Mouse (Mus musculus): ENCODE data around the gene C4b. TPM values are rescaled to one million over a fixed set of nuclear protein-coding genes. Genes with fewer than 3 reads are reported as not detected.

Gene C4b
- polyA plus RNA-seq, 2 experiments = 2.9 to 4.8 TPM

- H3K27ac ChIP-seq = no peak overlapping the region
- no peak overlapping the region for H3K4me2 ChIP-seq (ENCODE audit: low read depth)
- DNase-seq (ENCODE audit: low read depth in 3 of 3, low spot score in 3 of 3) (no peak), ATAC-seq (ENCODE audit: insufficient read depth) (no peak)
- no peaks in the 10 kb centered on the region for H3K36me3 ChIP-seq (replicated peaks; ENCODE audit: control insufficient read depth, insufficient read depth, low read depth)
- WGBS (ENCODE audit: insufficient replicate concordance) = 50% methylated on average over 28 of the region's 28 CpGs
- H3K9me3 ChIP-seq (ENCODE audit: control insufficient read depth, low read length) = no peaks in the 10 kb centered on the region
- TF ChIP-seq EP300 (IDR thresholded peaks at IDR 0.05; ENCODE audit: low read depth) (no peak), CTCF (IDR thresholded peaks at IDR 0.05; ENCODE audit: low read depth) (no peak)
- no peaks in the 10 kb centered on the region; the same call in 1 of the 2 replicates for H3K27me3 ChIP-seq (ENCODE audit: control insufficient read depth, insufficient read depth, low read length)
- H3K4me1 ChIP-seq (replicated peaks; ENCODE audit: control insufficient read depth in 2 of 2, insufficient read depth in 2 of 2, low read length in 1 of 2) = no peaks in the 10 kb centered on the region
- no peak overlapping the region for H3K9ac ChIP-seq (replicated peaks)
- H3K4me3 ChIP-seq (ENCODE audit: insufficient read depth in 1 of 2, low read depth in 2 of 2, low read length in 2 of 2) = no peak overlapping the region
These were observed 58.3 kb downstream of the C4b start for GRCm38 (mm10) chr17:34685120-34686110.

GRCm38 (mm10) chr17:34684253-34684893, 59.3 kb downstream of the C4b start:
- H3K9me3 ChIP-seq (ENCODE audit: control insufficient read depth, low read length) = no peaks in the 10 kb centered on the region
- no peak overlapping the region for H3K9ac ChIP-seq (replicated peaks)
- H3K27ac ChIP-seq = no peak overlapping the region
- WGBS (ENCODE audit: insufficient replicate concordance) = 50% methylated on average over 9 of the region's 9 CpGs
- no peak for DNase-seq (ENCODE audit: low read depth in 3 of 3, low spot score in 3 of 3)
- H3K4me1 ChIP-seq (replicated peaks; ENCODE audit: control insufficient read depth in 2 of 2, insufficient read depth in 2 of 2, low read length in 1 of 2) = no peaks in the 10 kb centered on the region
- H3K4me3 ChIP-seq (ENCODE audit: insufficient read depth in 1 of 2, low read depth in 2 of 2, low read length in 2 of 2) = no peak overlapping the region
- ATAC-seq (ENCODE audit: insufficient read depth) = no peak
- no peaks in the 10 kb centered on the region for H3K36me3 ChIP-seq (replicated peaks; ENCODE audit: control insufficient read depth, insufficient read depth, low read depth)
- no peak overlapping the region for H3K4me2 ChIP-seq (ENCODE audit: low read depth)
- TF ChIP-seq CTCF (IDR thresholded peaks at IDR 0.05; ENCODE audit: low read depth) = no peak
- no peaks in the 10 kb centered on the region; the same call in 1 of the 2 replicates for H3K27me3 ChIP-seq (ENCODE audit: control insufficient read depth, insufficient read depth, low read length)

GRCm38 (mm10) chr17:34683686-34684220, 59.9 kb downstream of the C4b start:
- DNase-seq (ENCODE audit: low read depth in 3 of 3, low spot score in 3 of 3) = no peak
- H3K27ac ChIP-seq = no peak overlapping the region
- no peak overlapping the region for H3K9ac ChIP-seq (replicated peaks)
- H3K27me3 ChIP-seq (ENCODE audit: control insufficient read depth, insufficient read depth, low read length) = no peaks in the 10 kb centered on the region; the same call in 1 of the 2 replicates
- H3K4me1 ChIP-seq (replicated peaks; ENCODE audit: control insufficient read depth in 2 of 2, insufficient read depth in 2 of 2, low read length in 1 of 2) = no peaks in the 10 kb centered on the region
- no peak overlapping the region for H3K4me2 ChIP-seq (ENCODE audit: low read depth)
- no peaks in the 10 kb centered on the region for H3K36me3 ChIP-seq (replicated peaks; ENCODE audit: control insufficient read depth, insufficient read depth, low read depth)
- H3K9me3 ChIP-seq (ENCODE audit: control insufficient read depth, low read length) = no peaks in the 10 kb centered on the region
- no peak for ATAC-seq (ENCODE audit: insufficient read depth)
- TF ChIP-seq EP300 (IDR thresholded peaks at IDR 0.05; ENCODE audit: low read depth) (no peak), CTCF (IDR thresholded peaks at IDR 0.05; ENCODE audit: low read depth) (no peak)
- no peak overlapping the region for H3K4me3 ChIP-seq (ENCODE audit: insufficient read depth in 1 of 2, low read depth in 2 of 2, low read length in 2 of 2)
- 52% methylated on average over 10 of the region's 10 CpGs for WGBS (ENCODE audit: insufficient replicate concordance)

- 67% methylated on average over 8 of the region's 8 CpGs for WGBS (ENCODE audit: insufficient replicate concordance)
- no peak overlapping the region for H3K27ac ChIP-seq
These were observed 60.5 kb downstream of the C4b start for GRCm38 (mm10) chr17:34683179-34683578.

More at GRCm38 (mm10) chr17:34683179-34683578, 60.5 kb downstream of the C4b start:
- DNase-seq (ENCODE audit: low read depth in 3 of 3, low spot score in 3 of 3) (no peak), ATAC-seq (ENCODE audit: insufficient read depth) (no peak)
- Histone ChIP-seq H3K9ac (replicated peaks) (no peak overlapping the region), H3K4me2 (ENCODE audit: low read depth) (no peak overlapping the region), H3K27me3 (ENCODE audit: control insufficient read depth, insufficient read depth, low read length) (no peaks in the 10 kb centered on the region; the same call in 1 of the 2 replicates), H3K4me1 (replicated peaks; ENCODE audit: control insufficient read depth in 2 of 2, insufficient read depth in 2 of 2, low read length in 1 of 2) (no peaks in the 10 kb centered on the region), H3K36me3 (replicated peaks; ENCODE audit: control insufficient read depth, insufficient read depth, low read depth) (no peaks in the 10 kb centered on the region), H3K9me3 (ENCODE audit: control insufficient read depth, low read length) (no peaks in the 10 kb centered on the region), H3K4me3 (ENCODE audit: insufficient read depth in 1 of 2, low read depth in 2 of 2, low read length in 2 of 2) (no peak overlapping the region)
- TF ChIP-seq CTCF (IDR thresholded peaks at IDR 0.05; ENCODE audit: low read depth) = no peak
- TF ChIP-seq EP300 (IDR thresholded peaks at IDR 0.05; ENCODE audit: low read depth) = no peak

Measured in liver, embryonic 14.5 days (tissue).